Mouse (Mus musculus): ENCODE measurements around the gene Spsb2. TPM values are rescaled to one million over a fixed set of nuclear protein-coding genes. Genes with fewer than 3 reads are reported as not detected.
A peak's percentile ranks its signal among the peaks of the same experiment; 100 is the strongest.

Gene Spsb2
- polyA plus RNA-seq, 3 experiments from 2014 or later = 1.5 to 3.2 (median 2.1) TPM

DNA sequence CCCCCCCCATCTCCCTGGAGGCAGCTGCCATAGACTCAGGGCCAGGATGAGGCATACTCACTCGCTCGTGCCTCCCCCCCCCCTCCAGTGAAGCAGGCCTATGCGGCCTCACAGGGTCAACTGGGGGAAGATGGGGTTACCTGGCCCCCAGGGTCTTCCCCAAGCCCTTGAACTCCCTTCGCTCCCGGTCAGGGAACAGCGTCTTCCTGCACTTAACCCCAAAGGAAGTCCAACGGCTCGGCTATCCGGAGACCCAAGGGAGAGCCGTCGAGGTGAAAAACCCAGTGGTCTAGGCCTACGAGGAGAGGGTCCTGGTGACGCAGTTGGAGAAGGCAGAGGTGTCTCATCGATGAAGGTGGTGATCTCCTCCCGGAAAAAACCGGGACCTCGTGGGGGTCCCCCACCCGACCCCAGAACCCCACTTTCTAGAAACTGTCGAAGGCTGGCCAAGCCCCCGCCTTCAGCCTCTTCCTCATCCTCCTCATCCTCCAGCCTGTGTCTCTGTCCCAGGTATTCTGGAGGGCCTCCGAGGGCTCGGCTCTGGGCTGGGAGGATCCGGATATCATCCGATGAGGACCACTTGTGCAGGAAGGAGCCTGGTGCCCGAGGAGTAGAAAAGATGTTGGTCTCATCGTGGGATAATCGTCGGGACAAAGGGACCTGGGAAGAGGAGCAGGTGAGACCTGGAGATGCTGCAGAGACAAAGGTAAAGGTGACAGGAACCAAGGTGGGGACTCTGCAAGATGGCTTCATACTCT is 50.3 kb downstream of the Spsb2 start:
- ATAC-seq = no peak

DNA sequence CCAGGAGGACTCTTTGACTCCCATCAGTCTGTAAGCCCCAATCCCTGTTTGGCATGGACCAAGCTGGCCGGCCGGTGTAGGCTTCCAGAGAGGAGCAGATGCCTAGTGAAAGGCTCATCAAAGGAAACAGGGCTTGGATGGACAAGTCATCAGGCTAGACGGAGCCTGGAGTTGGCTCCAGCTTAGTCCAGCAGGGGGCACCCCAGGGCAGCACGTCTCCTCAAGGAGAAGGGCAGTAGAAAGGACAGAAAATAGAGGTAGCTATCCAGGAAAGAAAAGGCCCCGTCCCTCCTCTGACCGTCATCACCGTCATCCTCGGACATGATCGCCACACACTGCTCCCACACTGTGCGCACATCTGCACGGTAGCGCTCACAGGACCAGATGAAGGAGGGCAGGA is 51.3 kb downstream of the Spsb2 start:
- peak; percentile 33 for ATAC-seq

Other genes starting within 250 kb of the Spsb2 start
- not detected for gene C1rb, start 238.4 kb upstream of the Spsb2 start, polyA plus RNA-seq (2017; shearing (Covaris generic))
- not detected for gene C1s2, start 172.6 kb upstream of the Spsb2 start, polyA plus RNA-seq (2017; shearing (Covaris generic))
- 10 to 100 TPM; 20.3 to 27.2 (median 24.9) TPM for gene Lpcat3, start 145.6 kb upstream of the Spsb2 start, polyA plus RNA-seq (2017; shearing (Covaris generic))
- gene Emg1, start 96.5 kb upstream of the Spsb2 start, polyA plus RNA-seq (2017; shearing (Covaris generic)) = 100 to 1,000 TPM; 373 to 490 (median 480) TPM
- gene Phb2, start 96.3 kb upstream of the Spsb2 start, polyA plus RNA-seq (2017; shearing (Covaris generic)) = 10 to 100 TPM; 60.8 to 70.7 (median 70.0) TPM
- gene Ptpn6, start 69.9 kb upstream of the Spsb2 start, polyA plus RNA-seq (2017; shearing (Covaris generic)) = 100 to 1,000 TPM; 143 to 191 (median 176) TPM
- 100 to 1,000 TPM; 415 to 626 (median 536) TPM for gene Grcc10, start 67.3 kb upstream of the Spsb2 start, polyA plus RNA-seq (2017; shearing (Covaris generic))
- not detected for gene Gm45234, start 52.6 kb upstream of the Spsb2 start, polyA plus RNA-seq (2017; shearing (Covaris generic))
- 1 to 10 TPM; 4.8 to 5.4 (median 5.2) TPM for gene Atn1, start 52.1 kb upstream of the Spsb2 start, polyA plus RNA-seq (2017; shearing (Covaris generic))
- gene Eno2, start 39.0 kb upstream of the Spsb2 start, polyA plus RNA-seq (2017; shearing (Covaris generic)) = 10 to 100 TPM in 2 of 3 experiments, 1 to 10 TPM in 1; 3.5 to 23.1 (median 12.8) TPM
- 1 to 10 TPM; 1.5 to 4.2 (median 3.4) TPM for gene Lrrc23, start 28.9 kb upstream of the Spsb2 start, polyA plus RNA-seq (2017; shearing (Covaris generic))
- 10 to 100 TPM; 77.6 to 91.2 (median 82.5) TPM for gene Tpi1, start 5.6 kb downstream of the Spsb2 start, polyA plus RNA-seq (2017; shearing (Covaris generic))
- gene Usp5, start 20.8 kb downstream of the Spsb2 start, polyA plus RNA-seq (2017; shearing (Covaris generic)) = 10 to 100 TPM; 69.1 to 81.5 (median 73.8) TPM
- 100 to 1,000 TPM in 1 of 3 experiments, 10 to 100 TPM in 1, 1 to 10 TPM in 1; 7.6 to 142 (median 17.9) TPM for gene Cdca3, start 20.9 kb downstream of the Spsb2 start, polyA plus RNA-seq (2017; shearing (Covaris generic))
- under 1 TPM in 2 of 3 experiments, not detected in 1; 0.44 to 0.48 TPM for gene Gnb3, start 31.6 kb downstream of the Spsb2 start, polyA plus RNA-seq (2017; shearing (Covaris generic))
- gene P3h3, start 49.1 kb downstream of the Spsb2 start, polyA plus RNA-seq (2017; shearing (Covaris generic)) = under 1 TPM in 2 of 3 experiments, not detected in 1; 0.30 to 0.36 TPM
- under 1 TPM in 2 of 3 experiments, not detected in 1; 0.16 to 0.19 TPM for gene Gpr162, start 55.3 kb downstream of the Spsb2 start, polyA plus RNA-seq (2017; shearing (Covaris generic))
- 100 to 1,000 TPM; 319 to 446 (median 407) TPM for gene Cd4, start 79.6 kb downstream of the Spsb2 start, polyA plus RNA-seq (2017; shearing (Covaris generic))
- gene Lag3, start 103.0 kb downstream of the Spsb2 start, polyA plus RNA-seq (2017; shearing (Covaris generic)) = 10 to 100 TPM; 30.8 to 40.1 (median 38.3) TPM
- 10 to 100 TPM in 2 of 3 experiments, 1 to 10 TPM in 1; 9.5 to 15.5 (median 12.1) TPM for gene Ptms, start 111.4 kb downstream of the Spsb2 start, polyA plus RNA-seq (2017; shearing (Covaris generic))
- gene Mlf2, start 122.7 kb downstream of the Spsb2 start, polyA plus RNA-seq (2017; shearing (Covaris generic)) = 10 to 100 TPM; 35.6 to 70.5 (median 42.2) TPM
- 10 to 100 TPM; 36.7 to 65.7 (median 62.6) TPM for gene Cops7a, start 156.9 kb downstream of the Spsb2 start, polyA plus RNA-seq (2017; shearing (Covaris generic))
- under 1 TPM in 2 of 3 experiments, not detected in 1; 0.46 to 0.48 TPM for gene Pianp, start 188.0 kb downstream of the Spsb2 start, polyA plus RNA-seq (2017; shearing (Covaris generic))
- gene Zfp384, start 200.5 kb downstream of the Spsb2 start, polyA plus RNA-seq (2017; shearing (Covaris generic)) = 1 to 10 TPM; 4.0 to 7.5 (median 4.0) TPM
- gene Ing4, start 231.1 kb downstream of the Spsb2 start, polyA plus RNA-seq (2017; shearing (Covaris generic)) = 10 to 100 TPM; 39.9 to 61.7 (median 46.2) TPM
- 10 to 100 TPM in 2 of 3 experiments, 1 to 10 TPM in 1; 5.6 to 23.2 (median 17.7) TPM for gene Acrbp, start 241.0 kb downstream of the Spsb2 start, polyA plus RNA-seq (2017; shearing (Covaris generic))